Mouse (Mus musculus): ENCODE measurements around the gene Gm21188. TPM values are rescaled to one million over a fixed set of nuclear protein-coding genes. Genes with fewer than 3 reads are reported as not detected.
"Not testable (repeated sequence)": the region's sequence is repeated elsewhere in the genome, so short reads cannot be mapped to it uniquely, and the experiment has no call there.

Gm21188 gene
- polyA plus RNA-seq, 1 experiment from 2014 or later = not detected

DNA sequence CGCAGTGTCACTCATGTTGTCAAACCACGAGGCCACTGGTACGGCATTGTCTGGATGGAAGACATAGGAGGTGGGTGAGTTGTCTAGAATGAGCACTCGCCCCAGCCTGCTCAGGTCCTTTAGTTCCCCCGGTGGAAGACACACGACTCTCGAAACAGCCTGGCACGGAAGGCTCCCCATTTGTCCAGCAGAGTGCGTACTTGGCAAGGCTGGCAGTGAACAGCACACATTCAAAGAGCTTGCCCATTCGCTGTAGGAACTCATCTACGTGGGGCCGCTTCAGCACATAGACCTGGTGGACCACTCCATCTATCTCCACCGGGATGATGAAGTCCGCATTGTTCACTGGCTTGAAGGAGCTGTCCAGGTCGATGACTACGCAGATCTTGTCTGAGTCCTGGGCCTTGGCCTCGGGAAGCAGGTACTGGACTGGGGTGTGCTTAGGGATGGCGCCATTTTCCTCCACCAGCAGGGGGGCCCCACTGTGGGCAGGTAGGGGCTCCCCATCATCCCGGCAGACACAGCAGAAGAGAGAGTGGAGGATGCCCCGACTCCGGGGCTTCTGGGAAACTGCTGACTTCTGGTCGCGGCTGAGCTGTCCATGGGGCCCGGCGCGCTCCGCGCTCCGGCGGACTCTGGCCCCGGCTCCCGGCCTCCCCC, 36.5 kb downstream of the Gm21188 start:
- H3K9ac ChIP-seq (replicated peaks; ENCODE audit: low read depth, low read length); H3K4me1 ChIP-seq (ENCODE audit: control insufficient read depth, insufficient read depth, low read length); H3K27ac ChIP-seq (ENCODE audit: low read depth, low read length); H3K4me3 ChIP-seq (ENCODE audit: low read depth, low read length); H3K27me3 ChIP-seq (ENCODE audit: control insufficient read depth, insufficient read depth, low read length); H3K9me3 ChIP-seq (ENCODE audit: control insufficient read depth, low read length); H3K36me3 ChIP-seq (ENCODE audit: control insufficient read depth, insufficient read depth, low read length); H3K4me2 ChIP-seq (ENCODE audit: low read depth, low read length): not testable (repeated sequence)
- peak; percentile 24; the same call in 1 of the 2 replicates for ATAC-seq (ENCODE audit: low read depth)
- WGBS = 3% methylated on average over 6 of the region's 32 CpGs

DNA sequence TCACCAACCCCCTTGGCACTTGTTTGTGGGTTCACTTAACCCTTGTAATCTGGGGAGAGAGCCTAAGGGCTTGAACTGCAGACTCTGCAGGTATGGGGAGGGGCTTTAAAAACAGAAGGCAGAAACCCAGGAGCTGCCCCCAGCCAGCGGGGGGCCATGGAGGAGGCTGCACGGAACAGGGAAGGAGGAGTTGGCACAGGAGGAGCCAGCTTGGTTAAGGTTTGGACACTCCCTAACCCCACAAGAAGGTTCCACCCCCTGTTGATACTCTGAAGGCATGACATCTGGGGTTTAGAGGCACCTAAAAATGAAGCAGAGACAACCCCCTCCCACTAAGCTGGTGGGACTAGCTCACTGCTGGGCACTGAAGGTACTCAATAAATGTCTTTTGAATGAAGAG, 38.0 kb downstream of the Gm21188 start:
- not testable (repeated sequence) for H3K9me3 ChIP-seq (ENCODE audit: control insufficient read depth, low read length); H3K4me1 ChIP-seq (ENCODE audit: control insufficient read depth, insufficient read depth, low read length); H3K36me3 ChIP-seq (ENCODE audit: control insufficient read depth, insufficient read depth, low read length); H3K4me2 ChIP-seq (ENCODE audit: low read depth, low read length); H3K27me3 ChIP-seq (ENCODE audit: control insufficient read depth, insufficient read depth, low read length); ATAC-seq (ENCODE audit: low read depth); H3K9ac ChIP-seq (replicated peaks; ENCODE audit: low read depth, low read length); H3K27ac ChIP-seq (ENCODE audit: low read depth, low read length); H3K4me3 ChIP-seq (ENCODE audit: low read depth, low read length)
- WGBS = no CpG with 5 or more reads among the region's 2 CpGs

DNA sequence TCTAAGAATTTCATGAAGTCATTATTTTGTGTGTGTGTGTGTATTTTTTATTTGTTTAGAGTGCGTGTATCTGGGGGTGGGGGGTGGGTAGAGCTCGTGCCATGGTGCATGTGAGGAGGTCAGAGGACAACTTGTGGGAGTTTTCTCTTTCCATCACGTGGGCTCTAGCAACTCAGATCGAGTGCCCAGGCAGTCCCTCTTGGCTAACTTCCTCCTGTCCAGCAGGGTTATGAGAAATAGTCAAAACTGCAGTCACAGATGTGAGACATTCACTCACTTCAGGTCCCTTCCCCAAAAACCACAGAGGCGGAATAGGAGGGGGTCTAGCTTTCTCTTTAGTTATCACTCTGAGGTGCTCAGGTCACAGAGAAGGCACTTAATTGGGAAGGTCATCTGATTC, 38.5 kb downstream of the Gm21188 start:
- not testable (repeated sequence) for H3K9me3 ChIP-seq (ENCODE audit: control insufficient read depth, low read length); H3K36me3 ChIP-seq (ENCODE audit: control insufficient read depth, insufficient read depth, low read length); H3K4me3 ChIP-seq (ENCODE audit: low read depth, low read length); H3K27ac ChIP-seq (ENCODE audit: low read depth, low read length); H3K9ac ChIP-seq (replicated peaks; ENCODE audit: low read depth, low read length); H3K4me2 ChIP-seq (ENCODE audit: low read depth, low read length); H3K27me3 ChIP-seq (ENCODE audit: control insufficient read depth, insufficient read depth, low read length); ATAC-seq (ENCODE audit: low read depth); H3K4me1 ChIP-seq (ENCODE audit: control insufficient read depth, insufficient read depth, low read length)
- WGBS = no CpG with 5 or more reads among the region's 5 CpGs

DNA sequence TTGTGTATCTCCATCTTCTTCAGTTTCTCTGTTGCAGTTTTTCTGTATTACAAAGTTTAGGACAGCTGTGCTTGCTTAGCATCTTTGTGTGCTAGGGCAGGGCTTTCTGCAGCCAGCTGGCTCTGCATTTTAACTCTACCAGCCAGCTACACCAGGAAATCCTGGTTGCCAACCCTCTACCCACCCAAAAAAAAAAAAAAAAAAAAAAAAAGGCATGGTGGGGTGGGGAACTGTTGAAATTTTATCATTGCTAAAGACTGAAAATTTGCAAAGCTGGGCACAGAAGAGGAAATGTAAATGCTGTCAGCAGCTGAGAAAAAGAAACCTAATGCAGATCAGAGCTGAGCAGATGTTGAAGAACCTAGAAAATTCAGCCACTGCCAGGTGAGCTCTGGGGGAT, 41.9 kb downstream of the Gm21188 start:
- H3K4me3 ChIP-seq (ENCODE audit: low read depth, low read length); H3K9me3 ChIP-seq (ENCODE audit: control insufficient read depth, low read length); H3K4me2 ChIP-seq (ENCODE audit: low read depth, low read length); H3K27ac ChIP-seq (ENCODE audit: low read depth, low read length); H3K9ac ChIP-seq (replicated peaks; ENCODE audit: low read depth, low read length); H3K4me1 ChIP-seq (ENCODE audit: control insufficient read depth, insufficient read depth, low read length); H3K36me3 ChIP-seq (ENCODE audit: control insufficient read depth, insufficient read depth, low read length); ATAC-seq (ENCODE audit: low read depth); H3K27me3 ChIP-seq (ENCODE audit: control insufficient read depth, insufficient read depth, low read length): not testable (repeated sequence)

DNA sequence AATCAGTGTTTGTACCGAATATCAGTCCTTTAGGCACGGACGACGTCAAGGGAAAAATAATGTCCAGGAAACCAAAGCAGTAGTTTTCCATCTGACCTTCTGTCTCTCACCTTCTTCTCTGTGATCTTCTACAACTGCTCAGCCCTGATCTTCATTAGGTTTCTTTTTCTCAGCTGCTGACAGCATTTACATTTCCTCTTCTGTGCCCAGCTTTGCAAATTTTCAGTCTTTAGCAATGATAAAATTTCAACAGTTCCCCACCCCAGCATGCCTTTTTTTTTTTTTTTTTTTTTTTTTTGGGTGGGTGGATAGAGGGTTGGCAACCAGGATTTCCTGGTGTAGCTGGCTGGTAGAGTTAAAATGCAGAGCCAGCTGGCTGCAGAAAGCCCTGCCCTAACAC, 52.8 kb downstream of the Gm21188 start:
- H3K4me3 ChIP-seq (ENCODE audit: low read depth, low read length); ATAC-seq (ENCODE audit: low read depth); H3K4me1 ChIP-seq (ENCODE audit: control insufficient read depth, insufficient read depth, low read length): not testable (repeated sequence)

DNA sequence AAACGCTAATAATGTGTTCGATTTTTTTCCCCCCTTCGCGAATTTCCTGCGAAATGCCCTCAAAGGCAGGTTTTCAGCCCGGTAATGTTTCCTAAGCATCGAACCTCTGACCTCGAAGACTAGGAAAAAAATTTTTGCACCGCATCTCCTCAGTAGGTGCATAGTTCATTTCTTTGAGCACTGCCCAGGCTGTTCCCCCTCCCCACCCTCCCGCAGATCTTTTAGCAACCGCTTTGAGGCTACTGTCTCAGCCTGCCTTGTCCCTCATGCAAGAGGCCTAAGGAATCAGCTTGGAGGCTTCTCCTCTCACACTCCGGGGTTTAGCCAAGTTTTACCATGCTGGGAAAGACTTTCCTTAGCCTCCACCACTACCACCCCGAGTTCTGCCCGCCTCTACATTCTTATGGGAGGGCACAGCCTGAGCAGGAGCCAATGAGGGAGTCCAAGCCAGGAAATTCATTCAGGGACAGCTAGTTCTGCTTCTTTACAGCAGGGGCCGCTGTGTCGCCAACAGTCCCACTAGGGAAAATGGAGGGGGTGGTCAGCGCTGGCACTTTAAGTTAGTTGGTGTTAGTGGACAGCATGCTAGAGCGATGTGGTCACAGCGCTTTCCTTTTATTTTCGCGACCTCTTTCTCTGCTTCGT, 53.4 kb downstream of the Gm21188 start:
- H3K4me1 ChIP-seq (ENCODE audit: control insufficient read depth, insufficient read depth, low read length); H3K4me2 ChIP-seq (ENCODE audit: low read depth, low read length); H3K27ac ChIP-seq (ENCODE audit: low read depth, low read length); H3K9me3 ChIP-seq (ENCODE audit: control insufficient read depth, low read length); H3K4me3 ChIP-seq (ENCODE audit: low read depth, low read length); H3K9ac ChIP-seq (replicated peaks; ENCODE audit: low read depth, low read length); H3K36me3 ChIP-seq (ENCODE audit: control insufficient read depth, insufficient read depth, low read length); H3K27me3 ChIP-seq (ENCODE audit: control insufficient read depth, insufficient read depth, low read length): not testable (repeated sequence)
- no CpG with 5 or more reads among the region's 22 CpGs for WGBS
- ATAC-seq (ENCODE audit: low read depth) = peak; percentile 87; the same call in 1 of the 2 replicates

More for the DNA sequence above, 52.8 kb downstream of the Gm21188 start:
- H3K36me3 ChIP-seq (ENCODE audit: control insufficient read depth, insufficient read depth, low read length); H3K27me3 ChIP-seq (ENCODE audit: control insufficient read depth, insufficient read depth, low read length); H3K9me3 ChIP-seq (ENCODE audit: control insufficient read depth, low read length); H3K27ac ChIP-seq (ENCODE audit: low read depth, low read length); H3K4me2 ChIP-seq (ENCODE audit: low read depth, low read length); H3K9ac ChIP-seq (replicated peaks; ENCODE audit: low read depth, low read length): not testable (repeated sequence)
- no CpG with 5 or more reads among the region's 4 CpGs for WGBS

DNA sequence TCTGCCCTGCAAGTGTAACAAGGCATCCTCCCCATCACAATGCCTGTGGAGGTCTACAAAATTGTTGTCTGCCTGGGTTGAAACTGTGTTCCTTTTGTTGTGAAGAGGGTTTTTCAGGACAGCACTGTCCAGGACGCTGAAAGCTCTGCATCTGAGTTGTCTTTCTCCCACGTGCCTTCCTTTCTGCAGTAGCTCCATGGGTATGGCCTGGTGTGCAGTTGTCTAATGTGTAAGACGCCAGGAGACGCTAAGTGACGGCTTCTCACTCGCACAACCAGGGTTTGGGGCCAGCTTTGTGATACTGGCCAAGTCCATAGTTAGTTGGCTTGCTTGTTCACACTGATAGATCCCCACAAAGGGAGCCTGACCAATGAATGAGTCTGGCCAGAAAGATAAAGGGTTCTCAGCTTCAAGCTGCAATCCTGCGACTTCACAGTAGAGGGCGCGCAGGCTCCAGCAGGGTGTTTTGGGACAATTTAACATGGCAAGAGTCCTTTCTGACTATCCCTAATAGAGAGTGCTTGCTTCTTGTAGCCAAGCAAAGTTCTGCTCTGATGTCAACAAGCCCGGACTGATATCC, 60.0 kb downstream of the Gm21188 start:
- H3K4me2 ChIP-seq (ENCODE audit: low read depth, low read length); H3K9me3 ChIP-seq (ENCODE audit: control insufficient read depth, low read length); H3K27me3 ChIP-seq (ENCODE audit: control insufficient read depth, insufficient read depth, low read length); ATAC-seq (ENCODE audit: low read depth); H3K36me3 ChIP-seq (ENCODE audit: control insufficient read depth, insufficient read depth, low read length); H3K4me1 ChIP-seq (ENCODE audit: control insufficient read depth, insufficient read depth, low read length); H3K27ac ChIP-seq (ENCODE audit: low read depth, low read length); H3K4me3 ChIP-seq (ENCODE audit: low read depth, low read length); H3K9ac ChIP-seq (replicated peaks; ENCODE audit: low read depth, low read length): not testable (repeated sequence)
- no CpG with 5 or more reads among the region's 10 CpGs for WGBS

DNA sequence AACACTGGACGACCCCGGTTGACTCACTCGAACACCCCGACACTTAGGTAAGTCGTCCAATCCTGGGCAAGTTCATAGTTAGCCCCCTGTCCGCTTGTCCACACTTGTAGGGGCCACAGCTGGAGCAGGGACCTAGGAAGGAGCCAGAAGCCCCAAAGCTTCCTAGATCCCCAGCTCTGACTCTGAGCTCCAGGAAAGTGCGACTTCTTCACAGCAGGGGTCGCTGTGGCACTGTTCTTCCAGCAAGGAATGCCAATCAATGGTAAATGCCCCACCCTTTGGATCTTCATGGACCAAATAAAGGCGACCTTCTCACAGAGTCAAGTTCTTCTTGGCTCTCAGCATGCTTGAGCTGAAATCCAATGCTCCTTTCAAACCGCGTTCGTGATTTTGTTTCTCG, 60.7 kb downstream of the Gm21188 start:
- H3K4me3 ChIP-seq (ENCODE audit: low read depth, low read length); H3K36me3 ChIP-seq (ENCODE audit: control insufficient read depth, insufficient read depth, low read length); H3K27ac ChIP-seq (ENCODE audit: low read depth, low read length); H3K27me3 ChIP-seq (ENCODE audit: control insufficient read depth, insufficient read depth, low read length); H3K9me3 ChIP-seq (ENCODE audit: control insufficient read depth, low read length); H3K4me2 ChIP-seq (ENCODE audit: low read depth, low read length); H3K4me1 ChIP-seq (ENCODE audit: control insufficient read depth, insufficient read depth, low read length); H3K9ac ChIP-seq (replicated peaks; ENCODE audit: low read depth, low read length): not testable (repeated sequence)
- 0 out of 2 replicates have a peak, but pooled peaks have one; percentile 41 for ATAC-seq (ENCODE audit: low read depth)
- no CpG with 5 or more reads among the region's 13 CpGs for WGBS

Measured in neural tube, embryonic 14.5 days (tissue).